Mouse (Mus musculus) heart, adult 2 months (tissue): ENCODE results near the gene 1190005I06Rik.

Experiments used
- CTCF ChIP-seq: fragments of 200-600 bp; IDR thresholded peaks from 2 replicates; pipeline ENCODE4 v1.8.1; 2022; ENCODE audit warnings: antibody characterized with exemption, mild to moderate bottlenecking, moderate library complexity
- EP300 ChIP-seq: fragments of 200-500 bp; IDR thresholded peaks from 2 replicates; pipeline ENCODE4 v1.6.1; 2011; ENCODE audit warnings: low read depth, low read length, control low read depth; ENCODE audit not compliant: insufficient read depth
- POLR2A ChIP-seq: fragments of 200-500 bp; IDR thresholded peaks from 2 replicates; pipeline ENCODE4 v1.6.1; 2011; ENCODE audit warnings: mild to moderate bottlenecking, low read depth, low read length, control low read depth; ENCODE audit not compliant: insufficient read depth

GRCm38 (mm10) chr8:120610824-120611223 is 36.6 kb downstream of the 1190005I06Rik start:
- no peak for TF ChIP-seq CTCF
- TF ChIP-seq POLR2A: no peak
- no peak for TF ChIP-seq EP300
